Mouse (Mus musculus) spleen, adult 2 months (tissue): Measurements from ENCODE around the gene Ube2l6.

Source experiments
- CTCF ChIP-seq: fragments of 200-500 bp; IDR thresholded peaks from 2 replicates; pipeline ENCODE4 v1.5.1; 2011; ENCODE audit warnings: mild to moderate bottlenecking, inconsistent platforms; ENCODE audit not compliant: insufficient read depth, insufficient read length, insufficient replicate concordance; ENCODE audit errors: extremely low read depth
- POLR2A ChIP-seq: fragments of 200-500 bp; IDR thresholded peaks from 2 replicates; pipeline ENCODE4 v1.6.1; 2011; ENCODE audit warnings: low read depth, low read length, inconsistent platforms

DNA sequence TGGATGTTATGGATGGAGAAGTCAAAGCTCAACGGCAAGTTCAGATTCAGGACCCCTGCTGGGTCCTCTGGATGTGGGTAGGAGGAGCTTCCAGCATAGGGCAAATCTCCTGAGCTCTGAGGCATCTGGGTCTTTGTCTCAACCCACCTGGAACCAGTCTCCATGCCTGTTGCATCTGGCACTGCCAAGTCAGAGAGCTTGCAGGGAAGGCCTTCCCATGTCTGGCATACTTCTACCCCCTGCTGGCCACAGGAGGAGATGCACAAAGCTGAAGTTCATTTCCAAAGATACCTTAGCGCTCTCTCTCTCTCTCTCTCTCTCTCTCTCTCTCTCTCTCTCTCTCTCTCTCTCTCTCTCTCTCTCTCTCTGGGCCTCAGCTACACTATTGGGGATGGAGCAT, 57.1 kb downstream of the Ube2l6 start:
- TF ChIP-seq CTCF (peak; percentile 74; the same call in 1 of the 2 replicates), POLR2A (no peak)
